Mouse (Mus musculus) MEL (cell line): ENCODE measurements at regions not wholly inside any gene's neighbourhood (a gene's known extent, or its start where the extent isn't known, plus 50 kb on each side); places are given as distances from the start of the nearest gene placed in this dataset.

Experiments used
- DNase-seq: peaks from one replicate; pipeline ENCODE4 v3.0.0; 2011; ENCODE audit warnings: low read depth, low spot score
- H3K27ac ChIP-seq: 2 replicates; pipeline ENCODE4 v1.5.1; 2012; ENCODE audit warnings: low read depth, mild to moderate bottlenecking, control low read depth, low read length, moderate library complexity; ENCODE audit not compliant: control insufficient read depth
- H3K27me3 ChIP-seq, 2 experiments: fragments of 150-350 bp in 1 of 2; sonication (generic) in 1 of 2; 2 replicates each; pipeline ENCODE4 v1.6.1; 2012; ENCODE audit warnings: low read length in 2 of 2, mild to moderate bottlenecking in 2 of 2, improper control_type of control experiment in 1 of 2, moderate library complexity in 1 of 2; ENCODE audit not compliant: insufficient read depth in 2 of 2, control insufficient read depth in 1 of 2
- H3K36me3 ChIP-seq, 2 experiments: 2 replicates each; pipeline ENCODE4 v1.6.1; 2012 to 2014; ENCODE audit warnings: low read length in 2 of 2, improper control_type of control experiment in 1 of 2, inconsistent platforms in 1 of 2, mild to moderate bottlenecking in 1 of 2; ENCODE audit not compliant: insufficient read depth in 2 of 2, control insufficient read depth in 1 of 2
- H3K4me1 ChIP-seq, 2 experiments: fragments of 150-350 bp in 1 of 2; sonication (generic) in 1 of 2; 2 replicates each; pipeline ENCODE4 v1.6.1; 2012; ENCODE audit warnings: low read length in 2 of 2, improper control_type of control experiment in 1 of 2, mild to moderate bottlenecking in 1 of 2; ENCODE audit not compliant: insufficient read depth in 2 of 2, control insufficient read depth in 1 of 2
- H3K4me3 ChIP-seq, 2 experiments: fragments of 150-350 bp in 1 of 2; sonication (generic) in 1 of 2; 2 replicates each; pipeline ENCODE4 v1.5.1; 2012; ENCODE audit warnings: low read depth in 2 of 2, low read length in 2 of 2, mild to moderate bottlenecking in 2 of 2, moderate library complexity in 2 of 2, control low read depth in 1 of 2, improper control_type of control experiment in 1 of 2; ENCODE audit not compliant: control insufficient read depth in 1 of 2, insufficient read depth in 1 of 2
- H3K79me2 ChIP-seq: 2 replicates; pipeline ENCODE4 v1.6.1; 2012; ENCODE audit warnings: mild to moderate bottlenecking, low read length, moderate library complexity; ENCODE audit not compliant: control insufficient read depth, poor library complexity, insufficient read depth
- H3K9ac ChIP-seq: 2 replicates; pipeline ENCODE4 v1.6.1; 2012; ENCODE audit warnings: low read depth, mild to moderate bottlenecking, control low read depth, low read length, moderate library complexity; ENCODE audit not compliant: control insufficient read depth, poor library complexity, severe bottlenecking
- H3K9me3 ChIP-seq: fragments of 150-350 bp; sonication (generic); replicated peaks from 2 replicates; pipeline ENCODE4 v1.6.1; 2012; ENCODE audit warnings: mild to moderate bottlenecking, low read length, improper control_type of control experiment, moderate library complexity; ENCODE audit not compliant: insufficient read depth
- CHD1 ChIP-seq: IDR thresholded peaks from 2 replicates; pipeline ENCODE4 v1.6.1; 2012; ENCODE audit warnings: low read depth, mild to moderate bottlenecking, inconsistent platforms, low read length, improper control_type of control experiment
- CHD2 ChIP-seq: IDR thresholded peaks from 2 replicates; pipeline ENCODE4 v1.6.1; 2011; ENCODE audit warnings: low read length, improper control_type of control experiment
- EP300 ChIP-seq, 2 experiments: IDR thresholded peaks; 2 replicates each; pipeline ENCODE4 v1.6.1; 2011; ENCODE audit warnings: improper control_type of control experiment in 2 of 2, low read length in 2 of 2, low read depth in 1 of 2, mild to moderate bottlenecking in 1 of 2
- ETS1 ChIP-seq: IDR thresholded peaks from 2 replicates; pipeline ENCODE4 v1.6.1; 2012; ENCODE audit warnings: low read depth, mild to moderate bottlenecking, inconsistent platforms, low read length, improper control_type of control experiment, moderate library complexity
- GABPA ChIP-seq: IDR thresholded peaks from 2 replicates; pipeline ENCODE4 v1.6.1; 2012; ENCODE audit warnings: low read depth, mild to moderate bottlenecking, inconsistent platforms, low read length, improper control_type of control experiment, moderate library complexity
- HCFC1 ChIP-seq: IDR thresholded peaks from 2 replicates; pipeline ENCODE4 v1.6.1; 2012; ENCODE audit warnings: low read depth, mild to moderate bottlenecking, inconsistent platforms, low read length, improper control_type of control experiment, moderate library complexity
- JUND ChIP-seq: IDR thresholded peaks from 2 replicates; pipeline ENCODE4 v1.6.1; 2011; ENCODE audit warnings: low read depth, mild to moderate bottlenecking, improper control_type of control experiment, low read length
- MAFK ChIP-seq: IDR thresholded peaks from 2 replicates; pipeline ENCODE4 v1.6.1; 2011; ENCODE audit warnings: low read depth, mild to moderate bottlenecking, low read length, improper control_type of control experiment, borderline replicate concordance
- MAZ ChIP-seq: IDR thresholded peaks from 2 replicates; pipeline ENCODE4 v1.6.1; 2012; ENCODE audit warnings: low read depth, mild to moderate bottlenecking, inconsistent platforms, low read length, improper control_type of control experiment
- MEF2A ChIP-seq: IDR thresholded peaks from 2 replicates; pipeline ENCODE4 v1.6.1; 2014; ENCODE audit warnings: low read depth, mild to moderate bottlenecking, inconsistent platforms, low read length, improper control_type of control experiment; ENCODE audit not compliant: poor library complexity, insufficient replicate concordance, severe bottlenecking; ENCODE audit errors: extremely low read depth
- MYB ChIP-seq: IDR thresholded peaks from 2 replicates; pipeline ENCODE4 v1.6.1; 2011; ENCODE audit warnings: mild to moderate bottlenecking, low read depth, low read length, improper control_type of control experiment
- MYC ChIP-seq: IDR thresholded peaks from 2 replicates; pipeline ENCODE4 v1.6.1; 2011; ENCODE audit warnings: low read depth, mild to moderate bottlenecking, low read length, improper control_type of control experiment, moderate library complexity
- NRF1 ChIP-seq: IDR thresholded peaks from 2 replicates; pipeline ENCODE4 v1.6.1; 2014; ENCODE audit warnings: low read depth, mild to moderate bottlenecking, inconsistent platforms, low read length, improper control_type of control experiment, moderate library complexity; ENCODE audit not compliant: poor library complexity, insufficient read depth, severe bottlenecking
- POLR2A ChIP-seq, 2 experiments: IDR thresholded peaks; 2 replicates each; pipeline ENCODE4 v1.6.1; 2011 to 2012; ENCODE audit warnings: low read length in 2 of 2, mild to moderate bottlenecking in 2 of 2, control low read depth in 1 of 2, improper control_type of control experiment in 1 of 2, low read depth in 1 of 2, moderate library complexity in 1 of 2; ENCODE audit not compliant: control insufficient read depth in 1 of 2, insufficient read depth in 1 of 2, poor library complexity in 1 of 2
- POLR2AphosphoS2 ChIP-seq: IDR thresholded peaks from 2 replicates; pipeline ENCODE4 v1.6.1; 2011; ENCODE audit warnings: low read length, improper control_type of control experiment
- SMC3 ChIP-seq: IDR thresholded peaks from 2 replicates; pipeline ENCODE4 v1.6.1; 2011; ENCODE audit warnings: low read depth, low read length, improper control_type of control experiment
- TAL1 ChIP-seq: IDR thresholded peaks from 2 replicates; pipeline ENCODE4 v1.6.1; 2012; ENCODE audit warnings: mild to moderate bottlenecking, inconsistent platforms, low read length, moderate library complexity, mixed read lengths
- UBTF ChIP-seq: IDR thresholded peaks from 2 replicates; pipeline ENCODE4 v1.6.1; 2012; ENCODE audit warnings: low read depth, mild to moderate bottlenecking, inconsistent platforms, low read length, improper control_type of control experiment, moderate library complexity, borderline replicate concordance; ENCODE audit not compliant: insufficient read depth
- ZC3H11A ChIP-seq: IDR thresholded peaks from 2 replicates; pipeline ENCODE4 v1.6.1; 2012; ENCODE audit warnings: low read depth, mild to moderate bottlenecking, inconsistent platforms, low read length, improper control_type of control experiment
- ZKSCAN1 ChIP-seq: IDR thresholded peaks from 2 replicates; pipeline ENCODE4 v1.6.1; 2012; ENCODE audit warnings: low read depth, mild to moderate bottlenecking, inconsistent platforms, low read length, improper control_type of control experiment, moderate library complexity
- ZNF384 ChIP-seq: IDR thresholded peaks from 2 replicates; pipeline ENCODE4 v1.6.1; 2012; ENCODE audit warnings: low read depth, mild to moderate bottlenecking, inconsistent platforms, low read length, improper control_type of control experiment

GRCm38 (mm10) chr11:31461824-31462223, 92.0 kb upstream of the Stc2 start:
- no peak for DNase-seq
- Histone ChIP-seq H3K79me2 (no peaks in the 10 kb centered on the region), H3K4me1 (no peaks in the 10 kb centered on the region), H3K27me3 (peaks cover 0 to 10% of the 10 kb centered on the region in 2 experiments; a peak in 2 of 4 replicates), H3K36me3 (no peaks in the 10 kb centered on the region), H3K4me3 (no peak overlapping the region), H3K9ac (no peak overlapping the region), H3K9me3 (no peaks in the 10 kb centered on the region), H3K27ac (no peak overlapping the region)
- TF ChIP-seq NRF1: no peak
- TF ChIP-seq ZNF384: no peak
- no peak for TF ChIP-seq SMC3
- TF ChIP-seq JUND: no peak
- TF ChIP-seq ETS1: no peak
- no peak for TF ChIP-seq POLR2A (IDR thresholded peaks at IDR 0.05; ENCODE audit: control insufficient read depth in 1 of 2, insufficient read depth in 1 of 2, low read depth in 1 of 2, low read length in 2 of 2, poor library complexity in 1 of 2)
- no peak for TF ChIP-seq MAZ
- TF ChIP-seq MYB: no peak
- no peak for TF ChIP-seq MYC
- TF ChIP-seq MEF2A: no peak

- DNase-seq: no peak
- Histone ChIP-seq H3K36me3 (no peaks in the 10 kb centered on the region), H3K79me2 (no peaks in the 10 kb centered on the region), H3K9ac (no peak overlapping the region), H3K4me1 (no peaks in the 10 kb centered on the region), H3K4me3 (no peak overlapping the region), H3K27ac (no peak overlapping the region), H3K27me3 (peaks cover 0 to 10% of the 10 kb centered on the region in 2 experiments; a peak in 2 of 4 replicates), H3K9me3 (no peaks in the 10 kb centered on the region)
- TF ChIP-seq POLR2AphosphoS2: no peak
- no peak for TF ChIP-seq MAFK
- TF ChIP-seq ZC3H11A: no peak
- no peak for TF ChIP-seq CHD1
- TF ChIP-seq SMC3: no peak
- no peak for TF ChIP-seq ZNF384
- no peak for TF ChIP-seq MYC
- no peak for TF ChIP-seq POLR2A (IDR thresholded peaks at IDR 0.05; ENCODE audit: control insufficient read depth in 1 of 2, insufficient read depth in 1 of 2, low read depth in 1 of 2, low read length in 2 of 2, poor library complexity in 1 of 2)
- TF ChIP-seq ZKSCAN1: no peak
- no peak for TF ChIP-seq EP300 (IDR thresholded peaks at IDR 0.05; ENCODE audit: low read depth in 1 of 2, low read length in 2 of 2)
- TF ChIP-seq ETS1: no peak
- TF ChIP-seq GABPA: no peak
- no peak for TF ChIP-seq HCFC1
- TF ChIP-seq NRF1: no peak
- no peak for TF ChIP-seq MAZ
- TF ChIP-seq UBTF: no peak
- no peak for TF ChIP-seq CHD2
- no peak for TF ChIP-seq TAL1
- TF ChIP-seq MYB: no peak
Observed at GRCm38 (mm10) chr11:31461348-31461747, 91.5 kb upstream of the Stc2 start.
